Mouse (Mus musculus): Measurements from ENCODE around the gene Fsd2.

DNA sequence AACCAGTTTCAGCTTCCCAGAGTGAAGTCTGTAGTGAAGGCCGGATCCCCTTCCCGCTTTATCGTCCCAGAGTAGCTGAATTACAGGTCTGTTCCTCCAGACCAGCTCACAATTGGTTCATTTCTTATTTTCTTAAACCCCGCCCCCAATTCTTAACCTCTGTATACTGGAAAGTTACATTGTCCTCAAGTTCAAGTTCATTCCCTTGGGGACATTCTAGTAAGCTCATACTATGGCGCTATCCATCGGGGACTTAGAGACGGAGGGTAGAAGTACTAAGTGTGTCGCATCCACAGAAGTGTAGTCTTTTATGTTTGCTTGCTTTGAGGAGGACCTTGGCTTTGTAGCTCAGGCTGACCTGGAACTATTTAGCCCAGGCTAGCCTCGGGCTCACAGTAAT lies 7.1 kb upstream of the Fsd2 start:
- TF ChIP-seq CTCF (IDR thresholded peaks at IDR 0.05; ENCODE audit: borderline replicate concordance, extremely low read depth, insufficient read depth, insufficient read length) (no peak), POLR2A (IDR thresholded peaks at IDR 0.05; ENCODE audit: borderline replicate concordance, extremely low read depth, insufficient read depth, insufficient read length, poor library complexity, severe bottlenecking) (no peak)

Data from brain, embryonic 14.5 days (tissue).